Mouse (Mus musculus): ENCODE results near the gene Cacna1a.
"Not testable (repeated sequence)": the region's sequence is repeated elsewhere in the genome, so short reads cannot be mapped to it uniquely, and the experiment has no call there.

The Cacna1a gene

DNA sequence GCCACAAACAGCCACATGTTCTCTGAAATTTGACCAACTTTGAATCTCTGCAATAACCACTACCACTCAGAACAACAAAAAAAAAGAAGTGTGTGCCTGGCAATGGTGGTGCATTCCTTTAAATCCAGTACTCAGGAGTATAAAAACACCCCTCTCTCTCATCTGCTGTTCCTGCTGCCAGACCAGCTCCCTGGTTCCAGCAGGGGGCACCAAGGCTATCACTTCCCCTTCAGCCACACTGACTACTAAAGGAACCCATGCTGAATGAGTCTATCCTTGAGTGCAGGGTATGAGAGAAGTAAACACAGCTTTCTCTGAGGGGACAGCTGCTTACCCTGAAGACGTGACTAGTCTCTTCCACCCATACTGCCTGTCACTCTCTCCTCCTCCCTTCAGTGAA, 197.1 kb downstream of the Cacna1a start:
- DNase-seq (ENCODE audit: low read depth in 1 of 2, low spot score in 2 of 2): no peak

DNA sequence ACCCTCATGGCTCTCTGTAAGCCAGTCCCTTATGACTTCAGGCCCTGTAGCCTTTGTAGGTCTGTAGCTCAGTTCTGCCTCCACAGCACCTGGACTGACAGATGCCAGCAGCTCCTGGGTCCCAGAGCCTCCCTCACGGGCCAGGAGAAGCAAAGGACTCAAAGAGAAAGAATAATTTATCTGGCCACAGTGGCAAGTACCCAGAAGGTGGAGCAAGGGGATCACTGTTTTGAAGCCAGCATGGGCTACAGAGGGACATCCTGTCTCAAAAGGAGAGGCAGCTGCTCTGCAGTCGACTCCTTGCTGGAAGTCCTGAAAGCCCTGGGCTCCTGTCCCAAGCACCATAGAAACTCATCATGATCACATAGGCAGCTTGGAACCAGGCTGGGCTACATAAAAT, 198.0 kb downstream of the Cacna1a start:
- no peak for DNase-seq (ENCODE audit: low read depth in 1 of 2, low spot score in 2 of 2)

DNA sequence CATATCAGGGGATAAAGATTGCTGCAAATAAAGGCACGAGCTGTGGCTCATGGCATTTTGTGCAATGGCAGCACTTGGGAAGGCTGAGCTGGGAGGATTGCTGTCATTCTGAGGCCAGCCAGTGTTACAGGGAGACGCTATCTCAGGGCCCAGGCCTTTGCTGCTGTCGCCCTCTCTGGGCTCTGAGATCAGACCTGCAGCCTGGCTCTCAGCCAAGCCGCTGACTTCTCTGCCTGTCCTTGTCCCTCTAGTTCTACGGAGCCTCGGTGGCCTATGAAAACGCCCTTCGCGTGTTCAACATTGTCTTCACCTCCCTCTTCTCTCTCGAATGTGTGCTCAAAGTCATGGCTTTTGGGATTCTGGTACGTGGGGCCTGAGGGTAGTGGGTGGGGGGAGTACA, 200.3 kb downstream of the Cacna1a start:
- no peak for DNase-seq (ENCODE audit: low read depth in 1 of 2, low spot score in 2 of 2)

DNA sequence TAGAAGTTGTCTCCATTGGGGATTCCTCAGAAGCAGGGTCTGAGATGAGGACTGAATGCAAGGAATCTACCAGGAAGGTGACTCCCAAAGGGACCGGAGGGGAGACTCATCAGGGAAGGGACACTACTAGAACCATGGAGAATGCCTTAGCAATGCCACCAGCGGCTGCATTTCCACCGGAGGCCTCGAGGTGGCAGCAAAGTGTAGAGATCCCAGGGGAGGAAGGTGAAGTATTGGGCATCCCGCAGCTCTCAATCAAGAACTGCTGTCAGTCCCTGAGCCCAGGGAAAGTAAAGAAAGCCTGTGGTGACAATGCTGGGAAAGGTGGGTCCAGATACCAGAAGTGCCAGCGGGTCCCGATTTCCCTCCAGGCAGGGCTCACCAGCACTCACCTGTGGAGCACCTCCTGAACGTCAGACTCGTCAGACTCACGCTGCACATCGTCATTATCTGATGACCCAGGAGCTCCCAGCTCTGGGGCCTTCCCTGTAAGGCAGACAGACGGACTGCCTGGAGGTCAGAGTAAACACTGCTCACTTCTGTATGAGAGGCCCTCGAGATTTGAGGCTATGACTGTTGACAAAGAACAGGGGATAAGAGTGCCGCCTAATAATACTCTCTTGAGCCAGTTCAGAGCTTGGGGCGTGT, 203.9 kb downstream of the Cacna1a start:
- peak; percentile 34 to 72 for DNase-seq (ENCODE audit: low read depth in 1 of 2, low spot score in 2 of 2)

DNA sequence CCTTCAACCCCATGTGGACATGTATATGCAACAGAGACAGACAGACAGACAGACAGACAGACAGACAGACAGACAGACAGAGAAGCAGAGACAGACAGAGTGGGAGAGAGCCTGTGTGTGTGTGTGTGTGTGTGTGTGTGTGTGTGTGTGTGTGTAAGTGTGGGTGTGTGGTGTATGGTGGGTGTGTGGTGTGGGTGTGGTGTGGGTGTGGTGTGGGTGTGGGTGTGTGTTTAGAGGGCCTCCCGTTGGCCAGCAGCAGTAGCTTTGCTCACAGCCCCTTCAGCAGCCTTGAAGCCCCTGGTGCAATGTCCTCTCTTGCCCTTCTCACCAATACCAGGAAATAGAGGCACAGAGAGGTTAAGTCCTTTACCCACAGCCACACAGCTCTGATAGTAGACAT, 204.9 kb downstream of the Cacna1a start:
- DNase-seq (ENCODE audit: low read depth in 1 of 2, low spot score in 2 of 2): no peak

GRCm38 (mm10) chr8:84594099-84594780, 206.0 kb downstream of the Cacna1a start:
- DNase-seq (ENCODE audit: low read depth in 1 of 2, low spot score in 2 of 2): peak; percentile 24 to 49

DNA sequence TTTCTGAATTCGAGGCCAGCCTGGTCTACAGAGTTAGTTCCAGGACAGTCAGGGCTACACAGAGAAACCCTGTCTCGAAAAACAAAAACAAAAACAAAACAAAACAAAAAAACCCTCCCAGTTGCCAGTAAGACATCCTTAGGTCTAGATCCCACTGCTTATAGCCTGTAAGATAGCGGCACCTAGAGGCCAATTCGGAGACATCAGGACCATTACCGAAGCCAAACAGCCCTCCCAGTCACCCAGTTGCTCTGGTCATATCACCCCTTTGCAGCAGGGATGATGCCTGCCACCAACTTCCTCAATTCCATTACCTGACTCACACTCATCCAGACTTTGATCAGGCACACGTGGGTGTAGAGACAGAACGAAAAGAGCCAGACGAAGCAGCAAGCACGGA, 207.4 kb downstream of the Cacna1a start:
- DNase-seq (ENCODE audit: low read depth in 1 of 2, low spot score in 2 of 2): peak; percentile 18 to 24

GRCm38 (mm10) chr8:84599401-84599800, 211.2 kb downstream of the Cacna1a start:
- no peak for DNase-seq (ENCODE audit: low read depth in 1 of 2, low spot score in 2 of 2)

- DNase-seq (ENCODE audit: low read depth in 1 of 2, low spot score in 2 of 2): no peak
Observed at GRCm38 (mm10) chr8:84600311-84600907, 212.2 kb downstream of the Cacna1a start.

GRCm38 (mm10) chr8:84601221-84601751, 213.0 kb downstream of the Cacna1a start:
- no peak for DNase-seq (ENCODE audit: low read depth in 1 of 2, low spot score in 2 of 2)

- no peak for DNase-seq (ENCODE audit: low read depth in 1 of 2, low spot score in 2 of 2)
Observed at GRCm38 (mm10) chr8:84614512-84615223, 226.4 kb downstream of the Cacna1a start.

- no peak for DNase-seq (ENCODE audit: low read depth in 1 of 2, low spot score in 2 of 2)
Observed at GRCm38 (mm10) chr8:84615666-84616485, 227.6 kb downstream of the Cacna1a start.

DNA sequence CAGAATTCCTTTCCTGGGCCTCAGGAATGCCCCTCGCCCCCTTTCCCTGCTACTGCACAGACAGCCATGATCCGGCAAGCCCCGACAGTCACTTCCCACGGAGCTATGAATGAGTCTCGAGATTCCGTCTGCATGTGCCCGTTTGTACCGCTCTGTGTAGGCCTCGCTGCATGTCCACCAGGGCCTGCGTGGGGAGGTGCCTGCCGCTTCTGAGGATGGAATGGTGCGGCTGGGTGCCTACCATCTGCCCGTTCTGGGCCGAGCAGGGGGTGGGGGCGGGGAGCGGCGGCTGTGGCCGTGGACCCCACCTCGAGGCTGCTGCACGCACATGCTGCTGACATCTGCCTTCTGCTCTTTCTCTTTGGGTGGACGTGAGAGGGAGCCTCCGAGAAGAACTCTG, 228.8 kb downstream of the Cacna1a start:
- no peak for DNase-seq (ENCODE audit: low read depth in 1 of 2, low spot score in 2 of 2)

GRCm38 (mm10) chr8:84621102-84621625, 232.9 kb downstream of the Cacna1a start:
- DNase-seq (ENCODE audit: low read depth in 1 of 2, low spot score in 2 of 2): no peak

DNA sequence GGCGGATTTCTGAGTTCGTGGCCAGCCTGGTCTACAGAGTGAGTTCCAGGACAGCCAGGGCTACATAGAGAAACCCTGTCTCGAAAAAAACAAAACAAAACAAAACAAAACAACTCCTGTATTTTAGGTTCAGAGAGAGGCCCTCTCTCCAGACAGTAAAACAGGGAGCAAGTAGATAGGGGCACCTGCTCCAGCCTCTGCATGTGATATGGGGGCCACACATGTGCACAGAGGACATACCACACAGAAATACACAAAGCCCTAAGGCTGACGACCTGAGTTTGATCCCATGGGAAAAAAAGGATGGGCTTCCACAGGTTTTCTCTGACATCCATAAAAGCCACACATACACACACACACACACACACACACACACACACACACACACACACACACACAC, 235.2 kb downstream of the Cacna1a start:
- not testable (repeated sequence) for DNase-seq (ENCODE audit: low read depth in 1 of 2, low spot score in 2 of 2)

DNA sequence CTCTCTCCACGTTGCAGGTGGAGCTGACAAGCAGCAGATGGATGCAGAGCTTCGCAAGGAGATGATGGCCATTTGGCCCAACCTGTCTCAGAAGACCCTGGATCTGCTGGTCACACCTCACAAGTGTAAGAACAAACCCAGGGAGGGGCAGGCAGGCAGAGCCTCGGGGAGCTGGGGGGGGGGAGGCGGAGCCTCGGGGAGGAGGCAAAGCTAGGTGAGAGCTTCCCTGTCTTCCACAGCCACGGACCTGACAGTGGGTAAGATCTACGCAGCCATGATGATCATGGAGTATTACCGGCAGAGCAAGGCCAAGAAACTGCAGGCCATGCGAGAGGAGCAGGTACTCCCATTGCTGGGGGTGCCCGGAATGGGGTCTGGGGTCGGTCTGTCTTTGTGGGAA, 241.3 kb downstream of the Cacna1a start:
- DNase-seq (ENCODE audit: low read depth in 1 of 2, low spot score in 2 of 2): no peak

GRCm38 (mm10) chr8:84630145-84630544, 241.9 kb downstream of the Cacna1a start:
- no peak for DNase-seq (ENCODE audit: low read depth in 1 of 2, low spot score in 2 of 2)

DNA sequence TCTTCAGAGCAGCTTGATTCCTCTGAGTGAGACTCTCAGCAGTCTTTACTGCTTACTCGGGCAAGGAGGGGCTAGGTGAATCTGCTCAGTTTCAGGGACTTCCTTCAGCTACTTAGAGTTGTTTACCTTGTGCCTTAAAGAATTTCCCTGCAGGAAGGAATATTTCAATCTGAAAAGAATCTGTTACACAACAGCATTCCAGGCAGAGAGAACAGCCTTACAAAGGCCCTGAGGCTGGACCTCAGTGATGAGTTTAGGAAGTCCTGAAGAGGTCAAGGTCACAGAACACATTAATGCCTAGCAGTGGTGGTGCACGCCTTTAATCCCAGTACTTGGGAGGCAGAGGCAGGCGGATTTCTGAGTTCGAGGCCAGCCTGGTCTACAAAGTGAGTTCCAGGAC, 243.6 kb downstream of the Cacna1a start:
- DNase-seq (ENCODE audit: low read depth in 1 of 2, low spot score in 2 of 2): no peak

- DNase-seq (ENCODE audit: low read depth in 1 of 2, low spot score in 2 of 2): no peak
Observed at GRCm38 (mm10) chr8:84633841-84634584, 245.8 kb downstream of the Cacna1a start.

DNA sequence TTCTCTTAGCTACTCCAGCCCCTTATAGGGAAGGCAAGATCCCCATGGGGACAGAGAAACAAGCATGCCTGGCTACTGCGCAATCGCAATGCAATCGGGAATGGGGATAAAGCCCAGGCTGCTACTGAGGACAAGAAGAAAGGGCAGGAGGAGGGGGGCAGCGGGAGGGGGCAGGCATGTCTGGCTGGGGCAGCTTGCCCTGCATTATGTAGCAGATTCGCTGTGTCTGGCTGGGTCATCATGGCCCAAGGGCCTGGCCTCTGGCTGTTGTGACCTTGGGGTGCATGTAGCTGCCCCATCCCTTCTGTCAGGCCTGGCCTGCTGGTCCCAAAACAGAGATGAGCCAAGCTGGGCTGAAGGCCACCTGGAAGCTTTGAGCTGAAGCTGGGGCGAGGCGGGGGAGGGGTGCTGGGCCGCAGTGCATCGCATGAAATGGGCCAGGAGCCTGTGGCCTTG, 246.6 kb downstream of the Cacna1a start:
- no peak for DNase-seq (ENCODE audit: low read depth in 1 of 2, low spot score in 2 of 2)
